Mouse (Mus musculus) kidney, adult 8-10 months (tissue): ENCODE results near the gene Rheb.
"Not testable (repeated sequence)": the region's sequence is repeated elsewhere in the genome, so short reads cannot be mapped to it uniquely, and the experiment has no call there.

Experiments used
- DNase-seq, 2 experiments: peaks; one replicate each; pipeline ENCODE4 v3.0.0; 2022

Gene Rheb

GRCm38 (mm10) chr5:24841662-24842273 lies 656 bp downstream of the Rheb start:
- DNase-seq = peak in 1 of 2 experiments; percentile 28

- peak; percentile 15 to 30 for DNase-seq
Measured at GRCm38 (mm10) chr5:24840975-24841431, 1.4 kb downstream of the Rheb start.

GRCm38 (mm10) chr5:24834491-24834890 lies 7.9 kb downstream of the Rheb start:
- no peak for DNase-seq

- DNase-seq = no peak
Measured at GRCm38 (mm10) chr5:24831912-24832311, 10.5 kb downstream of the Rheb start.

GRCm38 (mm10) chr5:24828446-24828845 lies 14.0 kb downstream of the Rheb start:
- no peak for DNase-seq

- DNase-seq = no peak
Measured at GRCm38 (mm10) chr5:24827173-24827572, 15.3 kb downstream of the Rheb start.

- DNase-seq = no peak
Measured at GRCm38 (mm10) chr5:24826056-24826770, 16.2 kb downstream of the Rheb start.

GRCm38 (mm10) chr5:24825365-24826055 lies 16.9 kb downstream of the Rheb start:
- DNase-seq = peak; percentile 32 to 40

GRCm38 (mm10) chr5:24823864-24824405 lies 18.5 kb downstream of the Rheb start:
- DNase-seq = no peak

- no peak for DNase-seq
Measured at GRCm38 (mm10) chr5:24822781-24823180, 19.6 kb downstream of the Rheb start.

- not testable (repeated sequence) for DNase-seq
Measured at GRCm38 (mm10) chr5:24822231-24822630, 20.2 kb downstream of the Rheb start.

GRCm38 (mm10) chr5:24821403-24821841 lies 21.0 kb downstream of the Rheb start:
- no peak for DNase-seq

- DNase-seq = no peak
Measured at GRCm38 (mm10) chr5:24820627-24821026, 21.8 kb downstream of the Rheb start.

GRCm38 (mm10) chr5:24817191-24817590 lies 25.2 kb downstream of the Rheb start:
- DNase-seq = no peak

- peak in 1 of 2 experiments; percentile 30 for DNase-seq
Measured at GRCm38 (mm10) chr5:24813946-24814345, 28.5 kb downstream of the Rheb start.

- no peak for DNase-seq
Measured at GRCm38 (mm10) chr5:24813005-24813404, 29.4 kb downstream of the Rheb start.

GRCm38 (mm10) chr5:24805222-24805621 lies 37.2 kb downstream of the Rheb start:
- no peak for DNase-seq

- DNase-seq = no peak
Measured at GRCm38 (mm10) chr5:24804661-24805060, 37.8 kb downstream of the Rheb start.

GRCm38 (mm10) chr5:24801841-24802624 lies 40.4 kb downstream of the Rheb start:
- DNase-seq = no peak

- peak in 1 of 2 experiments; percentile 16 for DNase-seq
Measured at GRCm38 (mm10) chr5:24800416-24800815, 42.0 kb downstream of the Rheb start.

- DNase-seq = no peak
Measured at GRCm38 (mm10) chr5:24798639-24799038, 43.8 kb downstream of the Rheb start.

- DNase-seq = no peak
Measured at GRCm38 (mm10) chr5:24797858-24798257, 44.6 kb downstream of the Rheb start.

- DNase-seq = no peak
Measured at GRCm38 (mm10) chr5:24792961-24793360, 49.5 kb downstream of the Rheb start.
